Mouse (Mus musculus): ENCODE measurements around the gene Alkbh4. TPM values are rescaled to one million over a fixed set of nuclear protein-coding genes. Genes with fewer than 3 reads are reported as not detected.
"Not testable (repeated sequence)": the region's sequence is repeated elsewhere in the genome, so short reads cannot be mapped to it uniquely, and the experiment has no call there.

Alkbh4 gene
- total and polyA plus RNA-seq, 2 experiments from 2014 or later: 15.4 to 17.6 TPM

GRCm38 (mm10) chr5:136098536-136098935, 37.4 kb upstream of the Alkbh4 start:
- Histone ChIP-seq H3K36me3 (ENCODE audit: insufficient read depth, low read length) (no peaks in the 10 kb centered on the region), H3K4me1 (ENCODE audit: insufficient read depth, low read length) (peaks cover 7% of the 10 kb centered on the region; the same call in 1 of the 2 replicates), H3K4me3 (ENCODE audit: low read length) (no peak overlapping the region), H3K27ac (no peak overlapping the region), H3K27me3 (ENCODE audit: insufficient read depth, low read length) (no peaks in the 10 kb centered on the region), H3K9me3 (ENCODE audit: low read length) (no peaks in the 10 kb centered on the region), H3K4me2 (ENCODE audit: low read depth, low read length) (no peak overlapping the region), H3K9ac (replicated peaks; ENCODE audit: low read length) (no peak overlapping the region)
- DNase-seq (ENCODE audit: low spot score): no peak
- ATAC-seq: no peak
- 79% methylated on average over 10 of the region's 10 CpGs for WGBS
- TF ChIP-seq CTCF (IDR thresholded peaks at IDR 0.05; ENCODE audit: low read depth): no peak

DNA sequence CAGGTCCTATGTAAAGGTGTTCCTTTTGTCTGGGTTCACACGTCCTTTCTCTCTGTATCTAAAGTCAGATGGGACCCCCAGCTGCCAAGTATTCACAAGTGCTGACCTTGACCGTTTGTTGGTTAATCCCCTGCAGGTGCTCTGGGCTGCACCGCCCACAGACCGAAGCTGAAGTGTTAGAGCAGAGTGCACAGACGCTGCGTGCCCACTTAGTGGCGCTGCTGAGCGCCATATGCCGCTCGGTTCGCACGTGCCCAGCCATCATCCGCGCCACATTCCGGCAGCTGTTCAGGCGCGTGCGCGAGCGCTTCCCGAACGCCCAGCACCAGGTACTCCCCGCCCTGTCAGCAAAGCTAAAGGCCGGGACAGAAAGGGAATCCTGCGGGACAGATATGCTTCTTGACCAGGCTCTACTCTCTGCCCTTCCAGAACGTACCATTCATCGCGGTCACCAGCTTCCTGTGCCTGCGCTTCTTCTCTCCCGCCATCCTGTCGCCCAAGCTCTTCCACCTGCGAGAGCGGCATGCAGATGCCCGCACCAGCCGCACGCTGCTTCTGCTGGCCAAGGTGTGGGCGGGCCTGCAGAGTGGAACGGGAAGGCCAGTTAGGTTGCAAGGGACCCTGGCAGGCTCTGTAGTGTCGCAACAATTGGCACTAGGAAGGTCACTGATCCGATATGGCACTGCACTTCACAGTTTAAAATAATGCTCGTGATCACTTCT, 33.7 kb upstream of the Alkbh4 start:
- DNase-seq (ENCODE audit: low spot score) (peak; percentile 93), ATAC-seq (peak; percentile 85)
- WGBS: 5% methylated on average over 41 of the region's 41 CpGs
- Histone ChIP-seq H3K27me3 (ENCODE audit: insufficient read depth, low read length) (no peaks in the 10 kb centered on the region), H3K36me3 (ENCODE audit: insufficient read depth, low read length) (no peaks in the 10 kb centered on the region), H3K9ac (replicated peaks; ENCODE audit: low read length) (peak overlapping the region; percentile 47), H3K4me3 (ENCODE audit: low read length) (peak overlapping the region; percentile 38), H3K4me2 (ENCODE audit: low read depth, low read length) (peak overlapping the region; percentile 64), H3K4me1 (ENCODE audit: insufficient read depth, low read length) (peaks cover 7% of the 10 kb centered on the region; the same call in 1 of the 2 replicates), H3K27ac (no peak overlapping the region), H3K9me3 (ENCODE audit: low read length) (no peaks in the 10 kb centered on the region)
- TF ChIP-seq CTCF (IDR thresholded peaks at IDR 0.05; ENCODE audit: low read depth): peak; percentile 93

DNA sequence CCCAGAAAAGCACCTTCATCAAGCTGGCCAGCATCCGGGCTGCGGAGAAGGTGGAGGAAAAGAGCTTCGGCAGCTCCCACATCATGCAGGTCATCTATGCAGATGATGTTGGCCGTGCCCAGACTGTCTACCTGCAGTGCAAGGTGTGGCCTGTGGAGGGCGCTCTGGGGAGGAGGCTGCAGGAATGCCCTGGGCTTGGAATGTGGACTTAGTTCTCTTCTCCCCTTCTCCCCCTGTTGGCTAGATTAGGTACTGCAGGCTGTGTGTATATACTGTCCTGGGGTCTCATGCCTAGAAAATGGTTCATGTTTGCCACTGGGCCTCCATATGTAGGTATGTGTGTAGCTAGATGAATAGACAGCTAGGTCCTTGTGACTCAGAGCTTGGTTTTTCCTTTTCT, 31.4 kb upstream of the Alkbh4 start:
- Histone ChIP-seq H3K9me3 (ENCODE audit: low read length) (no peaks in the 10 kb centered on the region), H3K27ac (no peak overlapping the region), H3K27me3 (ENCODE audit: insufficient read depth, low read length) (no peaks in the 10 kb centered on the region), H3K4me3 (ENCODE audit: low read length) (no peak overlapping the region), H3K4me1 (ENCODE audit: insufficient read depth, low read length) (peaks cover 7% of the 10 kb centered on the region; the same call in 1 of the 2 replicates), H3K4me2 (ENCODE audit: low read depth, low read length) (no peak overlapping the region), H3K36me3 (ENCODE audit: insufficient read depth, low read length) (no peaks in the 10 kb centered on the region), H3K9ac (replicated peaks; ENCODE audit: low read length) (no peak overlapping the region)
- DNase-seq (ENCODE audit: low spot score) (peak; percentile 41), ATAC-seq (no peak)
- peak; percentile 73 for TF ChIP-seq CTCF (IDR thresholded peaks at IDR 0.05; ENCODE audit: low read depth)
- WGBS: 85% methylated on average over 5 of the region's 5 CpGs

DNA sequence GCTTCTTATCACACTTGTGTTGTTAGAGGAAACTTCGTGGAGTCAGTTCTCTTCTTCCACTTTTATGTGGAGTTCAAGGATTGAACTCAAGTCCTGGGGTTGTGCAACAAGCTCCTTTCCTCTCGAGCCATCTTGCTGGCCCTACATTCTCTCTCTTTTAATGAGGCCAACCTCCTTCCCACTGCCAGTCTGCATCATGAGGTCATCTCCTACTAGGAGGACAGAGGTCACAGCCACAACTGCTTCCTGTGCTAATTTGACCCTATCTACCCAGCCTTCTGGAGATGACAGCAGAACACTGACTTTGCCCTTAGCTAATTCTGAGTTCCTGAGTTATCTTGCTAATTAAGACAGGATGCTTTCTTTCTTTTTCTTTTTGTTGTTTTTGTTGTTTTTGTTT, 27.5 kb upstream of the Alkbh4 start:
- H3K27ac ChIP-seq: no peak overlapping the region
- no peak for ATAC-seq
- no peak overlapping the region for H3K9ac ChIP-seq (replicated peaks; ENCODE audit: low read length)
- no peaks in the 10 kb centered on the region for H3K27me3 ChIP-seq (ENCODE audit: insufficient read depth, low read length)
- H3K4me1 ChIP-seq (ENCODE audit: insufficient read depth, low read length): no peaks in the 10 kb centered on the region
- DNase-seq (ENCODE audit: low spot score): no peak
- H3K4me3 ChIP-seq (ENCODE audit: low read length): no peak overlapping the region
- H3K36me3 ChIP-seq (ENCODE audit: insufficient read depth, low read length): no peaks in the 10 kb centered on the region
- H3K9me3 ChIP-seq (ENCODE audit: low read length): no peaks in the 10 kb centered on the region
- WGBS: 52% methylated on average over 2 of the region's 2 CpGs
- no peak for TF ChIP-seq CTCF (IDR thresholded peaks at IDR 0.05; ENCODE audit: low read depth)
- no peak overlapping the region for H3K4me2 ChIP-seq (ENCODE audit: low read depth, low read length)

GRCm38 (mm10) chr5:136109042-136109441, 26.9 kb upstream of the Alkbh4 start:
- Histone ChIP-seq H3K4me1 (ENCODE audit: insufficient read depth, low read length) (no peaks in the 10 kb centered on the region), H3K36me3 (ENCODE audit: insufficient read depth, low read length) (no peaks in the 10 kb centered on the region), H3K27ac (no peak overlapping the region), H3K4me2 (ENCODE audit: low read depth, low read length) (no peak overlapping the region), H3K4me3 (ENCODE audit: low read length) (no peak overlapping the region), H3K9me3 (ENCODE audit: low read length) (no peaks in the 10 kb centered on the region), H3K27me3 (ENCODE audit: insufficient read depth, low read length) (no peaks in the 10 kb centered on the region), H3K9ac (replicated peaks; ENCODE audit: low read length) (no peak overlapping the region)
- no peak for ATAC-seq
- no peak for DNase-seq (ENCODE audit: low spot score)
- 81% methylated on average over 3 of the region's 3 CpGs for WGBS
- TF ChIP-seq CTCF (IDR thresholded peaks at IDR 0.05; ENCODE audit: low read depth): no peak

- peaks cover 15% of the 10 kb centered on the region for H3K4me1 ChIP-seq (ENCODE audit: insufficient read depth, low read length)
- DNase-seq (ENCODE audit: low spot score); H3K4me2 ChIP-seq (ENCODE audit: low read depth, low read length); ATAC-seq; H3K9me3 ChIP-seq (ENCODE audit: low read length); H3K9ac ChIP-seq (replicated peaks; ENCODE audit: low read length); H3K27ac ChIP-seq; H3K27me3 ChIP-seq (ENCODE audit: insufficient read depth, low read length); H3K4me3 ChIP-seq (ENCODE audit: low read length); H3K36me3 ChIP-seq (ENCODE audit: insufficient read depth, low read length): not testable (repeated sequence)
- WGBS: 33% methylated on average over 4 of the region's 4 CpGs
These were observed 22.4 kb upstream of the Alkbh4 start for GRCm38 (mm10) chr5:136113546-136113945.

All from hindbrain, postnatal 0 days (tissue).